Mouse (Mus musculus): ENCODE measurements around the gene Magi1.

Magi1 gene

GRCm38 (mm10) chr6:94094924-94095685 lies 188.6 kb downstream of the Magi1 start:
- in situ Hi-C loops (cut with MboI; ENCODE audit: low pct_unique_long_range_greater_than_20kb in 1 of 2, low sequenced_read_pairs in 2 of 2, unreplicated experiment in 1 of 2): loop anchor here (25.0 kb wide), 2 partner anchors 317 to 367 kb away; no protein-coding TSS in a partner anchor

- in situ Hi-C loops (cut with MboI; ENCODE audit: low pct_unique_long_range_greater_than_20kb in 1 of 2, low sequenced_read_pairs in 2 of 2, unreplicated experiment in 1 of 2): loop anchor here (25.0 kb wide), 2 partner anchors 319 to 369 kb away; no protein-coding TSS in a partner anchor
These were observed 190.6 kb downstream of the Magi1 start for GRCm38 (mm10) chr6:94092969-94093597.

- in situ Hi-C loops (cut with MboI; ENCODE audit: low pct_unique_long_range_greater_than_20kb in 1 of 2, low sequenced_read_pairs in 2 of 2, unreplicated experiment in 1 of 2): loop anchor here (25.0 kb wide), 2 partner anchors 320 to 370 kb away; no protein-coding TSS in a partner anchor
These were observed 191.2 kb downstream of the Magi1 start for GRCm38 (mm10) chr6:94092500-94092899.

GRCm38 (mm10) chr6:94086855-94087254 lies 196.9 kb downstream of the Magi1 start:
- in situ Hi-C loops (cut with MboI; ENCODE audit: low pct_unique_long_range_greater_than_20kb in 1 of 2, low sequenced_read_pairs in 2 of 2, unreplicated experiment in 1 of 2): loop anchor here (25.0 kb wide), 2 partner anchors 325 to 375 kb away; no protein-coding TSS in a partner anchor

- in situ Hi-C loops (cut with MboI; ENCODE audit: low pct_unique_long_range_greater_than_20kb in 1 of 2, low sequenced_read_pairs in 2 of 2, unreplicated experiment in 1 of 2): loop anchor here (25.0 kb wide), 2 partner anchors 328 to 378 kb away; no protein-coding TSS in a partner anchor
These were observed 199.0 kb downstream of the Magi1 start for GRCm38 (mm10) chr6:94084752-94085151.

- in situ Hi-C loops (cut with MboI; ENCODE audit: low pct_unique_long_range_greater_than_20kb in 1 of 2, low sequenced_read_pairs in 2 of 2, unreplicated experiment in 1 of 2): loop anchor here (25.0 kb wide), 2 partner anchors 329 to 379 kb away; no protein-coding TSS in a partner anchor
These were observed 200.3 kb downstream of the Magi1 start for GRCm38 (mm10) chr6:94083459-94083858.

- in situ Hi-C loops (cut with MboI; ENCODE audit: low pct_unique_long_range_greater_than_20kb in 1 of 2, low sequenced_read_pairs in 2 of 2, unreplicated experiment in 1 of 2): loop anchor here (25.0 kb wide), 2 partner anchors 331 to 381 kb away; no protein-coding TSS in a partner anchor
These were observed 202.7 kb downstream of the Magi1 start for GRCm38 (mm10) chr6:94080933-94081545.

- in situ Hi-C loops (cut with MboI; ENCODE audit: low pct_unique_long_range_greater_than_20kb in 1 of 2, low sequenced_read_pairs in 2 of 2, unreplicated experiment in 1 of 2): loop anchor here (25.0 kb wide), 2 partner anchors 333 to 383 kb away; no protein-coding TSS in a partner anchor
These were observed 204.8 kb downstream of the Magi1 start for GRCm38 (mm10) chr6:94078934-94079333.

GRCm38 (mm10) chr6:94077013-94077412 lies 206.7 kb downstream of the Magi1 start:
- in situ Hi-C loops (cut with MboI; ENCODE audit: low pct_unique_long_range_greater_than_20kb in 1 of 2, low sequenced_read_pairs in 2 of 2, unreplicated experiment in 1 of 2): loop anchor here (25.0 kb wide), 2 partner anchors 335 to 385 kb away; no protein-coding TSS in a partner anchor

- in situ Hi-C loops (cut with MboI; ENCODE audit: low pct_unique_long_range_greater_than_20kb in 1 of 2, low sequenced_read_pairs in 2 of 2, unreplicated experiment in 1 of 2): loop anchor here (25.0 kb wide), 2 partner anchors 336 to 386 kb away; no protein-coding TSS in a partner anchor
These were observed 207.7 kb downstream of the Magi1 start for GRCm38 (mm10) chr6:94075990-94076389.

- in situ Hi-C loops (cut with MboI; ENCODE audit: low pct_unique_long_range_greater_than_20kb in 1 of 2, low sequenced_read_pairs in 2 of 2, unreplicated experiment in 1 of 2): loop anchor here (25.0 kb wide), 2 partner anchors 337 to 387 kb away; no protein-coding TSS in a partner anchor
These were observed 208.5 kb downstream of the Magi1 start for GRCm38 (mm10) chr6:94075228-94075627.

GRCm38 (mm10) chr6:94071676-94072075 lies 212.0 kb downstream of the Magi1 start:
- in situ Hi-C loops (cut with MboI; ENCODE audit: low pct_unique_long_range_greater_than_20kb in 1 of 2, low sequenced_read_pairs in 2 of 2, unreplicated experiment in 1 of 2): no loop called here

- in situ Hi-C loops (cut with MboI; ENCODE audit: low pct_unique_long_range_greater_than_20kb in 1 of 2, low sequenced_read_pairs in 2 of 2, unreplicated experiment in 1 of 2): no loop called here
These were observed 213.0 kb downstream of the Magi1 start for GRCm38 (mm10) chr6:94070702-94071101.

GRCm38 (mm10) chr6:94069421-94069820 lies 214.3 kb downstream of the Magi1 start:
- in situ Hi-C loops (cut with MboI; ENCODE audit: low pct_unique_long_range_greater_than_20kb in 1 of 2, low sequenced_read_pairs in 2 of 2, unreplicated experiment in 1 of 2): no loop called here

- in situ Hi-C loops (cut with MboI; ENCODE audit: low pct_unique_long_range_greater_than_20kb in 1 of 2, low sequenced_read_pairs in 2 of 2, unreplicated experiment in 1 of 2): no loop called here
These were observed 215.8 kb downstream of the Magi1 start for GRCm38 (mm10) chr6:94067741-94068450.

- in situ Hi-C loops (cut with MboI; ENCODE audit: low pct_unique_long_range_greater_than_20kb in 1 of 2, low sequenced_read_pairs in 2 of 2, unreplicated experiment in 1 of 2): no loop called here
These were observed 218.9 kb downstream of the Magi1 start for GRCm38 (mm10) chr6:94064832-94065231.

- in situ Hi-C loops (cut with MboI; ENCODE audit: low pct_unique_long_range_greater_than_20kb in 1 of 2, low sequenced_read_pairs in 2 of 2, unreplicated experiment in 1 of 2): no loop called here
These were observed 220.2 kb downstream of the Magi1 start for GRCm38 (mm10) chr6:94063542-94063941.

GRCm38 (mm10) chr6:94061424-94061980 lies 222.2 kb downstream of the Magi1 start:
- in situ Hi-C loops (cut with MboI; ENCODE audit: low pct_unique_long_range_greater_than_20kb in 1 of 2, low sequenced_read_pairs in 2 of 2, unreplicated experiment in 1 of 2): no loop called here

Data from mouse embryonic stem cell (cell line).